Mouse (Mus musculus) brain, embryonic 14.5 days (tissue): ENCODE measurements around the gene Edem3.

ENCODE experiments used
- CTCF ChIP-seq: fragments of 200-500 bp; IDR thresholded peaks from 2 replicates; pipeline ENCODE4 v1.5.1; 2012; ENCODE audit warnings: inconsistent platforms, mild to moderate bottlenecking, moderate library complexity, borderline replicate concordance; ENCODE audit not compliant: insufficient read depth, insufficient read length; ENCODE audit errors: extremely low read depth
- POLR2A ChIP-seq: fragments of 200-500 bp; IDR thresholded peaks from 2 replicates; pipeline ENCODE4 v1.6.1; 2012; ENCODE audit warnings: mild to moderate bottlenecking, inconsistent platforms, borderline replicate concordance; ENCODE audit not compliant: poor library complexity, insufficient read depth, insufficient read length, severe bottlenecking; ENCODE audit errors: extremely low read depth

- TF ChIP-seq CTCF (no peak), POLR2A (no peak)
These were observed 69.9 kb downstream of the Edem3 start for GRCm38 (mm10) chr1:151825065-151825464.
